Mouse (Mus musculus): ENCODE results near the gene H1f0.

- no peak for TF ChIP-seq MEF2A (IDR thresholded peaks at IDR 0.05; ENCODE audit: extremely low read depth, insufficient replicate concordance, low read depth, low read length, poor library complexity, severe bottlenecking)
- TF ChIP-seq CTCF (IDR thresholded peaks at IDR 0.05 in 2 of 3, conservative IDR thresholded peaks at IDR 0.05 in 1 of 3; ENCODE audit: control insufficient read depth in 1 of 3, insufficient read depth in 1 of 3, low read depth in 2 of 3, low read length in 3 of 3, poor library complexity in 1 of 3, severe bottlenecking in 1 of 3), result no peak
- no peak for TF ChIP-seq MAX (IDR thresholded peaks at IDR 0.05; ENCODE audit: low read length)
- no peak for TF ChIP-seq GATA1 (IDR thresholded peaks at IDR 0.05; ENCODE audit: low read depth, low read length)
- TF ChIP-seq MYB (IDR thresholded peaks at IDR 0.05; ENCODE audit: low read depth, low read length), result no peak
- no peak for TF ChIP-seq MAFK (IDR thresholded peaks at IDR 0.05; ENCODE audit: borderline replicate concordance, low read depth, low read length)
- TF ChIP-seq POLR2A (IDR thresholded peaks at IDR 0.05; ENCODE audit: control insufficient read depth in 1 of 2, insufficient read depth in 1 of 2, low read depth in 1 of 2, low read length in 2 of 2, poor library complexity in 1 of 2), result no peak
- no peak for TF ChIP-seq POLR2AphosphoS2 (IDR thresholded peaks at IDR 0.05; ENCODE audit: low read length)
- TF ChIP-seq TCF12 (IDR thresholded peaks at IDR 0.05; ENCODE audit: low read depth, low read length), result no peak
Observed at GRCm38 (mm10) chr15:79048186-79048585, 19.9 kb downstream of the H1f0 start.

All from MEL (cell line).